Mouse (Mus musculus): ENCODE results near the gene Ptp4a2. TPM values are rescaled to one million over a fixed set of nuclear protein-coding genes. Genes with fewer than 3 reads are reported as not detected.

The Ptp4a2 gene
- 285 TPM for total RNA-seq (2023)

GRCm38 (mm10) chr4:129810798-129811604, at the start of gene Ptp4a2:
TSS of gene Ptp4a2 (plus strand) at chr4:129811219.

Other genes starting within 250 kb of the Ptp4a2 start
- 906 TPM for gene Lck, start 237.6 kb upstream of the Ptp4a2 start, total RNA-seq (2023)
- not detected for gene Fam167b, start 232.7 kb upstream of the Ptp4a2 start, total RNA-seq (2023)
- 175 TPM for gene Eif3i, start 210.6 kb upstream of the Ptp4a2 start, total RNA-seq (2023)
- 118 TPM for gene Tmem234, start 210.6 kb upstream of the Ptp4a2 start, total RNA-seq (2023)
- gene Dcdc2b, start 197.0 kb upstream of the Ptp4a2 start, total RNA-seq (2023) = 4.2 TPM
- 21.0 TPM for gene Iqcc, start 192.1 kb upstream of the Ptp4a2 start, total RNA-seq (2023)
- 10.4 TPM for gene Ccdc28b, start 187.3 kb upstream of the Ptp4a2 start, total RNA-seq (2023)
- 79.9 TPM for gene Txlna, start 170.2 kb upstream of the Ptp4a2 start, total RNA-seq (2023)
- gene Kpna6, start 138.5 kb upstream of the Ptp4a2 start, total RNA-seq (2023) = 32.0 TPM
- gene Tmem39b, start 114.4 kb upstream of the Ptp4a2 start, total RNA-seq (2023) = 7.5 TPM
- gene Khdrbs1, start 68.9 kb upstream of the Ptp4a2 start, total RNA-seq (2023) = 131 TPM
- not detected for gene Spocd1, start 118.0 kb downstream of the Ptp4a2 start, total RNA-seq (2023)
- 3.5 TPM for gene Adgrb2, start 173.7 kb downstream of the Ptp4a2 start, total RNA-seq (2023)
- not detected for gene Col16a1, start 236.6 kb downstream of the Ptp4a2 start, total RNA-seq (2023)

Data from CD8-positive naive resting alpha-beta T cell, adult 57 days (primary cell).